Mouse (Mus musculus) small intestine, adult 2 months (tissue): ENCODE results near the gene Gga2. TPM values are rescaled to one million over a fixed set of nuclear protein-coding genes. Genes with fewer than 3 reads are reported as not detected.

Source experiments
- H3K27ac ChIP-seq: fragments of 200-500 bp; 2 replicates; pipeline ENCODE4 v1.5.1; 2012; ENCODE audit warnings: low read depth, low read length, control low read depth, inconsistent platforms; ENCODE audit not compliant: insufficient read depth
- H3K27me3 ChIP-seq: fragments of 200-500 bp; 2 replicates; pipeline ENCODE4 v1.6.1; 2012; ENCODE audit warnings: mild to moderate bottlenecking, moderate library complexity, low read length, inconsistent platforms; ENCODE audit not compliant: control insufficient read depth, insufficient read depth
- H3K36me3 ChIP-seq: fragments of 200-500 bp; 2 replicates; pipeline ENCODE4 v1.6.1; 2012; ENCODE audit warnings: mild to moderate bottlenecking, low read length, control low read depth, inconsistent platforms; ENCODE audit not compliant: control insufficient read depth, insufficient read depth
- H3K4me1 ChIP-seq: fragments of 200-500 bp; 2 replicates; pipeline ENCODE4 v1.6.1; 2012; ENCODE audit warnings: low read length, inconsistent platforms, mixed read lengths; ENCODE audit not compliant: control insufficient read depth, insufficient read depth, insufficient read length
- H3K4me3 ChIP-seq: fragments of 200-500 bp; 2 replicates; pipeline ENCODE4 v1.5.1; 2012; ENCODE audit warnings: low read depth, mild to moderate bottlenecking, control low read depth, inconsistent platforms, low read length, moderate library complexity
- CTCF ChIP-seq: fragments of 200-500 bp; IDR thresholded peaks from 2 replicates; pipeline ENCODE4 v1.5.1; 2012; ENCODE audit warnings: low read depth, mild to moderate bottlenecking, control low read depth, inconsistent platforms, low read length, moderate library complexity, mixed read lengths; ENCODE audit not compliant: insufficient replicate concordance, insufficient read length; ENCODE audit errors: extremely low read depth
- POLR2A ChIP-seq: fragments of 200-500 bp; IDR thresholded peaks from 2 replicates; pipeline ENCODE4 v1.6.1; 2012; ENCODE audit warnings: low read depth, mild to moderate bottlenecking, control low read depth, inconsistent platforms, low read length, moderate library complexity
- WGBS: fragments of 180-500 bp; shearing (Covaris S2); methylation state at CpG from one replicate; pipeline ENCODE4 v1.1.7; 2018; 5-methylcytosine and 5-hydroxymethylcytosine counted together
- polyA plus RNA-seq: library from polyadenylated mRNA; depleted of rRNA; stranded (reverse); fragments of >200 nt; gene quantifications from 2 replicates; pipeline ENCODE4 v1.2.3, GENCODE M21; 2012

Gene Gga2
- polyA plus RNA-seq, 1 experiment = 16.0 TPM

DNA sequence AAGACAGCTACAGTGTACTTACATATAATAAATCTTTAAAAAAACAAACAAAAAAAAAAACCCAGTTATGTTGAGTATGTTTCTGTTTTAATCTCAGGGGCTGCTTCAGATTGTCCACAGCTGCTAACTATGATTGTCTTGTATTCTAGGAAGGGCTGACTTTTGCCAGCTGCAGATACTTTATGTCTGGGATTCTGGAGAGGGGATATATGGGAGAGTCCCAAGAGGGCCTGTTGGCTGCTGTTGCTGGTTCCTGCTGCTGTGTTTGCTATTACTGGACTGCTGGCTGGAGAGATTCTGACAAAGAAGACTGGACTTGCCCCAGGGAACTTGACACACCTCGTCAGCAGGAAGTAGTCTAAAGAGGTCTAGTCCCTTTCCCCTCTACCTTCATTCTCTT lies 29.8 kb upstream of the Gga2 start:
- Histone ChIP-seq H3K4me1 (peaks cover 10% of the 10 kb centered on the region; the same call in 1 of the 2 replicates), H3K27me3 (no peaks in the 10 kb centered on the region), H3K4me3 (no peak overlapping the region), H3K27ac (no peak overlapping the region), H3K36me3 (peaks cover 16% of the 10 kb centered on the region)
- TF ChIP-seq CTCF (no peak), POLR2A (no peak)
- WGBS = 71% methylated on average over 1 of the region's 1 CpGs

DNA sequence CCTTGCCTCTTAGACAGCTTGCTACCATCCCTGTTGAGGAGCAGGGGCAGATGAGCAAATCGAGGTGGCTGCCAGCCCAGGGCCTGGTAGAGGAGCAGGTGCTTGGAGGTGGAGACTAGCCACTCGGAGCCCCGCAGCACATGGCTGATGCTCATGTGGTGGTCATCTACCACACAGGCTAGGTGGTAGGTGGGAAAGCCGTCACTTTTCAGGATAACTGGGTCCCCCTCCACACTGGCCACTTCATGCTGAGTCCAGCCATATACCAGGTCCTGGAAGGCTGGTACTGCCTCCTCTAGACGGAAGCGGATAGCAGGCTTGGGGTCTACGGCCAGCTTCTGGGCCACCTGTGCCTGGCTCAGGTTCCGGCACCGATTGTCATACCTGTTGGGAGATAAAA lies 27.2 kb upstream of the Gga2 start:
- no peaks in the 10 kb centered on the region for H3K27me3 ChIP-seq
- H3K4me1 ChIP-seq = peaks cover 16% of the 10 kb centered on the region; the same call in 1 of the 2 replicates
- no peak overlapping the region for H3K27ac ChIP-seq
- no peak for TF ChIP-seq CTCF
- TF ChIP-seq POLR2A = no peak
- whole genome bisulfite sequencing = 93% methylated on average over 9 of the region's 9 CpGs
- H3K36me3 ChIP-seq = peaks cover 2% of the 10 kb centered on the region; the same call in 1 of the 2 replicates
- no peak overlapping the region for H3K4me3 ChIP-seq

DNA sequence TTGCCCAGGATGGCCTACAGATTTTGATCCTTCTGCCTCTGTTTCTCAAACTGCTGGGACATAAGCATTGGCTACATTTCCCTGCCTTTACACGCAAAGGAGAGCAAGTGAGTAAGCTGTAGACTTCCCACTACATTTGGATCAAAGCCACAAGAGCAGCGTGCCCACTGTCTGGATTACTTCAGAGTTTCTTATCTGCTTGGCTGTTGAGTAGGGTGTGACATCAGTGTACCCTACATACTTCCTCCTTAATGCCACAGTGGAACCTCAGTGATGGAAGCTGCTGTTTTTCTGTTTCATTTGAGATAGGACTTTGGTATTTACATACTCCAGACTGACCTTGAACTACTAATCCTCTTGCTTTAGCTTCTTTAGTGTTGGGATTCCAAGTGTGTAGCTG lies 25.8 kb upstream of the Gga2 start:
- H3K27ac ChIP-seq = peak overlapping the region; percentile 59
- no peak overlapping the region for H3K4me3 ChIP-seq
- H3K27me3 ChIP-seq = no peaks in the 10 kb centered on the region
- peaks cover 4% of the 10 kb centered on the region; the same call in 1 of the 2 replicates for H3K36me3 ChIP-seq
- TF ChIP-seq CTCF = no peak
- no peak for TF ChIP-seq POLR2A
- H3K4me1 ChIP-seq = peaks cover 16% of the 10 kb centered on the region; the same call in 1 of the 2 replicates
- 30% methylated on average over 2 of the region's 2 CpGs for WGBS

DNA sequence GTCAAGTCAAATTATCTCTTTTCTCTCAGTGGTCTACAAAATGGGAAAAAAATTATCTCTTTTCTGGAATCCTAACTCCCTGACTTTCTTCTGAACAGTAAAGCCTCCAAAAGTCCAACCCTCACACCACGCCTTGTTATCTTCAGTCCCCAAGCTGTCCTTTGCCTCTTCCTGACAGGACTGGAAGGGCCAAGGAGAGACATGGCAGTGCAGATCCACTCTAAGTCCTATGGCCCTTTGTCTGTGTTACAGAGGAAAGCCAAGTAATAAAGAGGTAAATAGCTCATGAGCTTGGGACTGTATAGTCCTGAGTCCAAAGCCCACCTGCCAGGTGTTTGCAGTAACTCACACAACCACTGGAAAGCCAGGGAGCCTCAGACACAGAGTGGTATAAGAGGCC lies 24.7 kb upstream of the Gga2 start:
- H3K4me3 ChIP-seq = no peak overlapping the region
- H3K27me3 ChIP-seq = no peaks in the 10 kb centered on the region
- peaks cover 6% of the 10 kb centered on the region for H3K36me3 ChIP-seq
- H3K27ac ChIP-seq = peak overlapping the region; percentile 85; the same call in 1 of the 2 replicates
- H3K4me1 ChIP-seq = peaks cover 16% of the 10 kb centered on the region; the same call in 1 of the 2 replicates
- no peak for TF ChIP-seq POLR2A
- TF ChIP-seq CTCF = no peak
- 42% methylated on average over 1 of the region's 1 CpGs for WGBS

DNA sequence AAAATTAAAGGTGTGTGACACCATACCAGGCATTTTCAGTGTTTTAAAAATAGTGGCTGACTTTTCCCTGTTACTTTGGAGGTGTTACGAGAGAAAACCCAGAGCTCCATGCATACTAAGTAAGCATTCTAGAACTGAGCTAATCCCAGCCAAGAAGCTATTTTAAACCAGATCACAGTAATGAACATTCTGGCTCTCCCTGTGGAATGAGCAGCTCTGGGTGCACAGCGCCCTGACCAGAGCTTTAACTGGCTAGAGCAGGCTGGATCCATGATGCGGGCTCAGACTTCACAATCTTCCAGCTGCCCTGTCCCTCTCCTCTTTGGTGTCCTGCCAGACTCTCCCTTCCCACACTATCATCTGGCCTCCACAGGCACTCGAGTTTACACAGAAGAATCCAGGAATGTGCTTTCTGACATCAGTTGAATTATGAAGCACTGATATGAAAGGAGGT lies 24.2 kb upstream of the Gga2 start:
- WGBS = 81% methylated on average over 4 of the region's 4 CpGs
- TF ChIP-seq POLR2A (no peak), CTCF (no peak)
- Histone ChIP-seq H3K36me3 (peaks cover 8% of the 10 kb centered on the region), H3K4me1 (peaks cover 16% of the 10 kb centered on the region; the same call in 1 of the 2 replicates), H3K27ac (peak overlapping the region; percentile 85; the same call in 1 of the 2 replicates), H3K4me3 (no peak overlapping the region), H3K27me3 (no peaks in the 10 kb centered on the region)

DNA sequence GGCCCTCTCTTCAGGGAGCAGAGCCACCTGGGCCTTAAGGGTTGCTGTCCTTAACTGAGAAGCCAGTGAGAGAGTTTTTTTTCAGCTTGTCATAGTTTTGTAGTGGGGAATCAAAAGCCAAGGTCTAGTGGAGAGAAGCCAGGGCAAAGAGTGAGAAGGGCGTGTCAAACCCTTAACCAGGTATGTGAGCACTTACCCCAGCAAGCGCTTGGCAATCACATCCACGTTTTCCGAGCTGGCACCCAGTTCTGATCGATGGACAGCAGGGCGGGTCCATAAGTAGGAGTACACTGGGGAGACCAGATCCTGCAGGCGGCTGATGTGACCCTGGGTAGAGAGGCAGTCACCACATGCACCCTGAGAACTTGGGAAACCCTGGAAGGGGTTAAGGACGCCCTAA lies 23.1 kb upstream of the Gga2 start:
- Histone ChIP-seq H3K27me3 (no peaks in the 10 kb centered on the region), H3K27ac (peak overlapping the region; percentile 85)

DNA sequence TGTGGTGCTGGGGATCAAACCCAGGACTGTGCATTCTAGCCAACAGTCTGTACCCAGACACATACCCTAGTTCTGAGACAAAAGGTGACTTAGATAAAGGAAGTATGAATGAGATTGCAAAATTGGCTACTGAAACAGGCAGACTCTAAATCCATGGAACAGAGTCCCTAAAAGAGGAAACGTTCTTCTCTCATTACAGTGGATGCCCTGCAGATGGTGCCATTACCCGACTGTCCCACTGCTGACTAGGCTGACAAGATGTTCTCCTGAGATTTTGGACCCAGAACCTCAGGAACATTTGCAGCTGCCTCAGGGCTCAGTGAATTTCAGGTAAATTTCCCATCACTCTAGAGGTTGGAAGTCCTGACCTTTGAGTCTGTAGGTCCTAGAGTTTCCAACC lies 13.3 kb upstream of the Gga2 start:
- Histone ChIP-seq H3K36me3 (peaks cover 10% of the 10 kb centered on the region; the same call in 1 of the 2 replicates), H3K4me3 (no peak overlapping the region), H3K4me1 (no peaks in the 10 kb centered on the region), H3K27me3 (no peaks in the 10 kb centered on the region), H3K27ac (no peak overlapping the region)
- TF ChIP-seq POLR2A (no peak), CTCF (peak; percentile 40; the same call in 1 of the 2 replicates)
- WGBS = 13% methylated on average over 2 of the region's 2 CpGs

More for the DNA sequence above, 23.1 kb upstream of the Gga2 start:
- peak overlapping the region; percentile 42 for H3K4me3 ChIP-seq
- WGBS = 36% methylated on average over 8 of the region's 8 CpGs
- H3K36me3 ChIP-seq = peaks cover 11% of the 10 kb centered on the region
- TF ChIP-seq POLR2A = peak; percentile 32; the same call in 1 of the 2 replicates
- no peak for TF ChIP-seq CTCF
- H3K4me1 ChIP-seq = peaks cover 16% of the 10 kb centered on the region; the same call in 1 of the 2 replicates
